Mouse (Mus musculus) MEL (cell line): Measurements from ENCODE around the gene Lpxn.

Experiments used
- CHD2 ChIP-seq: IDR thresholded peaks from 2 replicates; pipeline ENCODE4 v1.6.1; 2011; ENCODE audit warnings: low read length, improper control_type of control experiment
- CTCF ChIP-seq, 3 experiments: IDR thresholded peaks in 2 of 3; conservative IDR thresholded peaks in 1 of 3; 2 replicates each; pipeline ENCODE4 v1.5.1; 2011 to 2012; ENCODE audit warnings: low read length in 3 of 3, low read depth in 2 of 3, mild to moderate bottlenecking in 2 of 3, improper control_type of control experiment in 1 of 3, inconsistent platforms in 1 of 3, mixed read lengths in 1 of 3, moderate library complexity in 1 of 3; ENCODE audit not compliant: control insufficient read depth in 1 of 3, insufficient read depth in 1 of 3, poor library complexity in 1 of 3, severe bottlenecking in 1 of 3
- KAT2A ChIP-seq: conservative IDR thresholded peaks from 2 replicates; pipeline ENCODE4 v1.6.1; 2012; ENCODE audit warnings: low read depth, low read length, improper control_type of control experiment, inconsistent platforms
- POLR2A ChIP-seq, 2 experiments: IDR thresholded peaks; 2 replicates each; pipeline ENCODE4 v1.6.1; 2011 to 2012; ENCODE audit warnings: low read length in 2 of 2, mild to moderate bottlenecking in 2 of 2, control low read depth in 1 of 2, improper control_type of control experiment in 1 of 2, low read depth in 1 of 2, moderate library complexity in 1 of 2; ENCODE audit not compliant: control insufficient read depth in 1 of 2, insufficient read depth in 1 of 2, poor library complexity in 1 of 2
- POLR2AphosphoS2 ChIP-seq: IDR thresholded peaks from 2 replicates; pipeline ENCODE4 v1.6.1; 2011; ENCODE audit warnings: low read length, improper control_type of control experiment
- RAD21 ChIP-seq: IDR thresholded peaks from 2 replicates; pipeline ENCODE4 v1.6.1; 2011; ENCODE audit warnings: mild to moderate bottlenecking, low read depth, low read length, improper control_type of control experiment
- UBTF ChIP-seq: IDR thresholded peaks from 2 replicates; pipeline ENCODE4 v1.6.1; 2012; ENCODE audit warnings: low read depth, mild to moderate bottlenecking, inconsistent platforms, low read length, improper control_type of control experiment, moderate library complexity, borderline replicate concordance; ENCODE audit not compliant: insufficient read depth
- ZKSCAN1 ChIP-seq: IDR thresholded peaks from 2 replicates; pipeline ENCODE4 v1.6.1; 2012; ENCODE audit warnings: low read depth, mild to moderate bottlenecking, inconsistent platforms, low read length, improper control_type of control experiment, moderate library complexity
- ZNF384 ChIP-seq: IDR thresholded peaks from 2 replicates; pipeline ENCODE4 v1.6.1; 2012; ENCODE audit warnings: low read depth, mild to moderate bottlenecking, inconsistent platforms, low read length, improper control_type of control experiment

GRCm38 (mm10) chr19:12824549-12824948 is 28.6 kb downstream of the Lpxn start:
- TF ChIP-seq CHD2 (no peak), ZKSCAN1 (no peak), CTCF (IDR thresholded peaks at IDR 0.05 in 2 of 3, conservative IDR thresholded peaks at IDR 0.05 in 1 of 3; ENCODE audit: control insufficient read depth in 1 of 3, insufficient read depth in 1 of 3, low read depth in 2 of 3, low read length in 3 of 3, poor library complexity in 1 of 3, severe bottlenecking in 1 of 3) (peak; percentile 37 to 58 (median 49); a peak in 5 of 6 replicates), ZNF384 (no peak), UBTF (no peak), POLR2A (IDR thresholded peaks at IDR 0.05; ENCODE audit: control insufficient read depth in 1 of 2, insufficient read depth in 1 of 2, low read depth in 1 of 2, low read length in 2 of 2, poor library complexity in 1 of 2) (no peak), POLR2AphosphoS2 (no peak), KAT2A (no peak), RAD21 (peak; percentile 14; the same call in 1 of the 2 replicates)
